Mouse (Mus musculus) gastrocnemius, postnatal 25 days (tissue): ENCODE measurements around the gene Tnrc18. TPM values are rescaled to one million over a fixed set of nuclear protein-coding genes. Genes with fewer than 3 reads are reported as not detected.

Experiments used
- DNase-seq: peaks from one replicate; pipeline ENCODE4 v3.0.0; 2022
- total RNA-seq, 2 experiments: library from RNA; stranded (reverse); gene quantifications; 1 replicate in 1 of 2; 2 replicates in 1 of 2; pipeline ENCODE4 v1.2.3; 2021

Tnrc18 gene
- total RNA-seq, 2 experiments from 2014 or later = 25.2 to 31.6 TPM

GRCm38 (mm10) chr5:142692248-142692647, 125.2 kb downstream of the Tnrc18 start, which contains the start of gene Slc29a4:
Gene Slc29a4 (plus strand): TSS chr5:142692512.
- no peak for DNase-seq

GRCm38 (mm10) chr5:142690343-142690742, 127.1 kb downstream of the Tnrc18 start:
- DNase-seq = no peak

- DNase-seq = no peak
Measured at GRCm38 (mm10) chr5:142688866-142689265, 128.6 kb downstream of the Tnrc18 start.

- no peak for DNase-seq
Measured at GRCm38 (mm10) chr5:142682529-142682928, 134.9 kb downstream of the Tnrc18 start.

GRCm38 (mm10) chr5:142681911-142682310, 135.6 kb downstream of the Tnrc18 start:
- no peak for DNase-seq

- DNase-seq = no peak
Measured at GRCm38 (mm10) chr5:142679065-142679464, 138.4 kb downstream of the Tnrc18 start.

- no peak for DNase-seq
Measured at GRCm38 (mm10) chr5:142678141-142678571, 139.3 kb downstream of the Tnrc18 start.

Other genes starting within 250 kb of the Tnrc18 start
- not detected for gene Mmd2, start 208.9 kb downstream of the Tnrc18 start, total RNA-seq
- 10 to 100 TPM; 28.6 to 28.8 TPM for gene Wipi2, start 190.0 kb downstream of the Tnrc18 start, total RNA-seq
- gene Slc29a4, start 125.2 kb downstream of the Tnrc18 start, total RNA-seq = under 1 TPM; 0.16 to 0.26 TPM
- 1 to 10 TPM; 5.6 to 6.8 TPM for gene Fbxl18, start 77.8 kb upstream of the Tnrc18 start, total RNA-seq
- 100 to 1,000 TPM; 487 to 619 TPM for gene Actb, start 89.1 kb upstream of the Tnrc18 start, total RNA-seq
- gene Fscn1, start 142.7 kb upstream of the Tnrc18 start, total RNA-seq = 10 to 100 TPM; 13.4 to 17.6 TPM